In the genomic region with DNA sequence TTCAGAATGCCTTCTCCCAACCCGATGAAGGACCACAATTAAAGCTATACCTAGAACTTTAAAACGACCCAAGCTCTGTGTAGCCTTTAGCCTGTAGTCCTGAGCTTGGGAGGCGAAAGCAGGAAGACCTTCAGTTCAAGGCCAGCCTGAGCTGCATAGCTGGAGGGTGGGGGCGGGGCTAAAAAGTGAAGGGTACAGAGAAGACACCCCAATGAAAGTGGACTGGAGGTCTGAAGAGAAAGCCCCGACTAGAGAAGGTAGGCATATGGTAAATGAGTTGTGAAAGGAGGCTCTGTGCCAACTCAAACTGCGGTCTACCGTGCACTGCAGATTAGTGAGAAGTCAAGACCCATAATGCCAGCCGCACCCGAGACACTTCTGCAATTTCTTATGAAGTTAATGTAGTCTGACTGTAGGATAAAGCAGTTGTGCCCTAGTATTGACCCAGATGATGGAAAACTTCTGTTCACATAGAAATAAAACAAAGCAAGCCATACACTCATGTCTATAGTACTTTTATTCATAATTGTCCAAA, we compare ENCODE assay signal across 31 mouse cellular contexts. TPM values are rescaled to one million over a fixed set of nuclear protein-coding genes. Genes with fewer than 3 reads are reported as not detected.
A peak's percentile ranks its signal among the peaks of the same experiment; 100 is the strongest.
DNase-seq lines count a peak whose midpoint lies in the region; ATAC-seq and TF ChIP-seq lines count a peak whose summit lies in the region.
"Had no signal": no experiment of that assay in that cellular context is flagged by ENCODE, and none has a peak within 500 bp of the region (broad histone marks: within the 10 kb centered on the region; RNA-seq: fewer than 3 reads in every experiment).

No protein-coding gene starts in this region.

- no peak for TF ChIP-seq CTCF in bone marrow, adult 2 months (IDR thresholded peaks at IDR 0.05; ENCODE audit: control insufficient read depth, insufficient read depth, low read length)

- no peak overlapping the region for H3K4me2 ChIP-seq in liver, embryonic 11.5 days
- no peak overlapping the region; the same call in 1 of the 2 replicates for H3K4me2 ChIP-seq in liver, embryonic 13.5 days
- H3K4me2 ChIP-seq in midbrain, embryonic 16.5 days (ENCODE audit: low read length): no peak overlapping the region
- H3K4me2 ChIP-seq: embryonic facial prominence, embryonic 13.5 days; forebrain, embryonic 12.5 days; heart, embryonic 12.5 days; hindbrain, embryonic 14.5 days; limb, embryonic 15.5 days; lung, embryonic 15.5 days; midbrain, embryonic 13.5 days; neural tube, embryonic 15.5 days had no signal

- no peak overlapping the region for H3K9ac ChIP-seq in liver, embryonic 11.5 days (ENCODE audit: low read depth, low read length)
- H3K9ac ChIP-seq in liver, embryonic 13.5 days: 0 out of 2 replicates have a peak overlapping the region, but pooled peaks have one; percentile 55
- no peak overlapping the region for H3K9ac ChIP-seq in midbrain, embryonic 16.5 days (ENCODE audit: low read depth, low read length)
- H3K9ac ChIP-seq: embryonic facial prominence, embryonic 13.5 days; forebrain, embryonic 12.5 days; forebrain, postnatal 0 days; heart, embryonic 12.5 days; hindbrain, embryonic 14.5 days; limb, embryonic 15.5 days; lung, embryonic 15.5 days; midbrain, embryonic 13.5 days; neural tube, embryonic 15.5 days had no signal

- WGBS in liver, embryonic 11.5 days: 85% methylated on average over 9 of the region's 9 CpGs
- WGBS in bone marrow, adult 2 months: 57% methylated on average over 9 of the region's 9 CpGs
- WGBS in liver, embryonic 13.5 days (ENCODE audit: insufficient replicate concordance): 69% methylated on average over 9 of the region's 9 CpGs
- 83% methylated on average over 9 of the region's 9 CpGs for WGBS in midbrain, embryonic 16.5 days

- H3K27ac ChIP-seq in liver, embryonic 11.5 days (ENCODE audit: low read depth, low read length): no peak overlapping the region
- peak overlapping the region; percentile 27 for H3K27ac ChIP-seq in bone marrow, adult 2 months (ENCODE audit: control insufficient read depth, insufficient read depth, low read depth, low read length, poor library complexity)
- peak overlapping the region; percentile 90 for H3K27ac ChIP-seq in liver, embryonic 13.5 days
- H3K27ac ChIP-seq in midbrain, embryonic 16.5 days (ENCODE audit: low read length): no peak overlapping the region
- H3K27ac ChIP-seq: embryonic facial prominence, embryonic 13.5 days; forebrain, embryonic 12.5 days; heart, adult 2 months; hindbrain, embryonic 14.5 days; limb, embryonic 10.5 days; limb, embryonic 15.5 days; lung, embryonic 15.5 days; midbrain, embryonic 13.5 days; neural tube, embryonic 15.5 days had no signal

- H3K27me3 ChIP-seq in liver, embryonic 11.5 days (replicated peaks; ENCODE audit: control insufficient read depth, insufficient read depth, low read length): no peaks in the 10 kb centered on the region
- no peaks in the 10 kb centered on the region for H3K27me3 ChIP-seq in liver, embryonic 13.5 days
- H3K27me3 ChIP-seq in midbrain, embryonic 16.5 days (ENCODE audit: control insufficient read depth, insufficient read depth, low read depth, low read length): no peaks in the 10 kb centered on the region
- H3K27me3 ChIP-seq: embryonic facial prominence, embryonic 13.5 days; forebrain, embryonic 12.5 days; heart, embryonic 12.5 days; limb, embryonic 15.5 days; lung, embryonic 15.5 days; midbrain, embryonic 13.5 days; neural tube, embryonic 15.5 days had no signal

- no peak for ATAC-seq in liver, embryonic 11.5 days (replicated peaks; ENCODE audit: low FRiP score)
- no peak for ATAC-seq in liver, embryonic 13.5 days (ENCODE audit: low read depth)
- ATAC-seq in megakaryocyte progenitor cell, adult 5-6 weeks (replicated peaks; ENCODE audit: poor library complexity): peak; percentile 55
- ATAC-seq in midbrain, embryonic 16.5 days: no peak
- ATAC-seq: activated CD4-positive, CD25-positive, alpha-beta regulatory T cell, adult 4 months; CD4-positive, CD25-positive, alpha-beta regulatory T cell, adult 4 months; forebrain, postnatal 0 days; intestine, postnatal 0 days; midbrain, embryonic 13.5 days had no signal

- no peak for TF ChIP-seq POLR2A in bone marrow, adult 2 months (IDR thresholded peaks at IDR 0.05; ENCODE audit: borderline replicate concordance, control insufficient read depth, low read depth, low read length)

- H3K36me3 ChIP-seq in liver, embryonic 11.5 days (ENCODE audit: control insufficient read depth, insufficient read depth, low read length): no peaks in the 10 kb centered on the region
- H3K36me3 ChIP-seq in liver, embryonic 13.5 days: peaks cover 5% of the 10 kb centered on the region; the same call in 1 of the 2 replicates
- H3K36me3 ChIP-seq in midbrain, embryonic 16.5 days (ENCODE audit: control insufficient read depth, insufficient read depth, low read length): no peaks in the 10 kb centered on the region
- H3K36me3 ChIP-seq: embryonic facial prominence, embryonic 13.5 days; forebrain, embryonic 12.5 days; limb, embryonic 10.5 days; limb, embryonic 15.5 days; lung, embryonic 15.5 days; midbrain, embryonic 13.5 days; neural tube, embryonic 15.5 days had no signal

- peaks cover 19% of the 10 kb centered on the region for H3K4me1 ChIP-seq in liver, embryonic 11.5 days (replicated peaks; ENCODE audit: control insufficient read depth, insufficient read depth, low read length)
- H3K4me1 ChIP-seq in bone marrow, adult 2 months (ENCODE audit: control insufficient read depth, insufficient read depth, low read length): no peaks in the 10 kb centered on the region
- H3K4me1 ChIP-seq in liver, embryonic 13.5 days (replicated peaks): peaks cover 66% of the 10 kb centered on the region
- peaks cover 9% of the 10 kb centered on the region for H3K4me1 ChIP-seq in midbrain, embryonic 16.5 days (ENCODE audit: control insufficient read depth, insufficient read depth, low read length)
- H3K4me1 ChIP-seq: megakaryocyte, embryonic 14.5 days had no signal

- H3K9me3 ChIP-seq in liver, embryonic 11.5 days (ENCODE audit: control insufficient read depth, low read length): no peaks in the 10 kb centered on the region
- no peaks in the 10 kb centered on the region for H3K9me3 ChIP-seq in liver, embryonic 13.5 days (replicated peaks)
- no peaks in the 10 kb centered on the region for H3K9me3 ChIP-seq in midbrain, embryonic 16.5 days (replicated peaks; ENCODE audit: control insufficient read depth, low read length, poor library complexity, severe bottlenecking)
- H3K9me3 ChIP-seq: embryonic facial prominence, embryonic 13.5 days; forebrain, embryonic 12.5 days; limb, embryonic 10.5 days; limb, embryonic 15.5 days; lung, embryonic 15.5 days; midbrain, embryonic 13.5 days; neural tube, embryonic 15.5 days had no signal

- no peak overlapping the region for H3K4me3 ChIP-seq in liver, embryonic 11.5 days (ENCODE audit: low read depth, low read length)
- H3K4me3 ChIP-seq in bone marrow, adult 2 months (replicated peaks; ENCODE audit: control insufficient read depth, low read depth, low read length): no peak overlapping the region
- no peak overlapping the region for H3K4me3 ChIP-seq in liver, embryonic 13.5 days (replicated peaks)
- no peak overlapping the region for H3K4me3 ChIP-seq in midbrain, embryonic 16.5 days (ENCODE audit: low read depth, low read length)
- H3K4me3 ChIP-seq: embryonic facial prominence, embryonic 13.5 days; forebrain, embryonic 12.5 days; heart, adult 2 months; heart, embryonic 12.5 days; limb, embryonic 10.5 days; limb, embryonic 15.5 days; lung, embryonic 15.5 days; megakaryocyte, embryonic 14.5 days; midbrain, embryonic 13.5 days; neural tube, embryonic 15.5 days had no signal

- DNase-seq in liver: peak; percentile 47
- no peak for DNase-seq in liver, embryonic 11.5 days (ENCODE audit: low spot score)
- DNase-seq in liver, embryonic 13.5 days: no peak
- DNase-seq in lung, postnatal 14 days: no peak
- DNase-seq: adrenal gland, adult 2 months; cerebellum, adult 8-10 months; forebrain, postnatal 0 days; gastrocnemius, postnatal 36 days; heart, adult 2 months; kidney, adult 9 months; kidney, postnatal 10 days; layer of hippocampus, postnatal 36 days; lung, postnatal 36 days; right cerebral cortex, postnatal 25 days; thymus, postnatal 36 days had no signal

RNA-seq across cellular contexts. Expression of a gene that starts 37.1 kb away (rescaled TPM):
- 27.4 and 29.1 TPM in 2 replicates for polyA plus RNA-seq in liver, embryonic 11.5 days (2014; fragmentation: Nextera tagmentation; extraction: Ambion mirVana)
- polyA plus RNA-seq in bone marrow, adult 2 months (2011; ENCODE audit: insufficient read depth, insufficient read length, low replicate concordance, missing spikeins): 24.0 and 27.0 TPM in 2 replicates
- polyA plus RNA-seq in liver, embryonic 13.5 days (2015; fragmentation: Nextera tagmentation; extraction: Ambion mirVana): 31.8 and 32.2 TPM in 2 replicates
- 1.2 and 1.6 TPM in 2 replicates for total RNA-seq in megakaryocyte progenitor cell, adult 5-6 weeks (2015)
- total RNA-seq in megakaryocyte progenitor cell, adult 5-6 weeks (2017): 1.0 and 2.7 TPM in 2 replicates
- polyA plus RNA-seq in midbrain, embryonic 16.5 days (2015; fragmentation: Nextera tagmentation; extraction: Ambion mirVana): 58.7 and 69.5 TPM in 2 replicates

Comparison
In these comparisons a context has a peak if more than half of its experiments do, and no peak if none do; other contexts are left out.
1. H3K27ac ChIP-seq: peak in bone marrow, adult 2 months (single experiment) and liver, embryonic 13.5 days (single experiment); none in liver, embryonic 11.5 days (single experiment) and midbrain, embryonic 16.5 days (single experiment).